Mouse (Mus musculus) kidney, adult 18-20 months (tissue): Measurements from ENCODE around the gene Sh3kbp1.
A peak's percentile ranks its signal among the peaks of the same experiment; 100 is the strongest.

Experiments used
- DNase-seq: peaks from one replicate; pipeline ENCODE4 v3.0.0; 2021

Sh3kbp1 gene

GRCm38 (mm10) chrX:159678320-159678835, 51.3 kb downstream of the Sh3kbp1 start:
- no peak for DNase-seq

GRCm38 (mm10) chrX:159685521-159685920, 58.4 kb downstream of the Sh3kbp1 start:
- DNase-seq: no peak

GRCm38 (mm10) chrX:159686850-159687249, 59.8 kb downstream of the Sh3kbp1 start:
- DNase-seq: no peak

GRCm38 (mm10) chrX:159688698-159689097, 61.6 kb downstream of the Sh3kbp1 start:
- no peak for DNase-seq

- no peak for DNase-seq
Observed at GRCm38 (mm10) chrX:159689785-159690416, 62.8 kb downstream of the Sh3kbp1 start.

GRCm38 (mm10) chrX:159693126-159693525, 66.1 kb downstream of the Sh3kbp1 start:
- DNase-seq: no peak

- DNase-seq: no peak
Observed at GRCm38 (mm10) chrX:159696545-159696944, 69.5 kb downstream of the Sh3kbp1 start.

- DNase-seq: peak; percentile 13
Observed at GRCm38 (mm10) chrX:159697030-159697454, 70.0 kb downstream of the Sh3kbp1 start.

GRCm38 (mm10) chrX:159702850-159703249, 75.8 kb downstream of the Sh3kbp1 start:
- no peak for DNase-seq

- no peak for DNase-seq
Observed at GRCm38 (mm10) chrX:159704381-159705004, 77.4 kb downstream of the Sh3kbp1 start.

GRCm38 (mm10) chrX:159705412-159705811, 78.3 kb downstream of the Sh3kbp1 start:
- no peak for DNase-seq

- no peak for DNase-seq
Observed at GRCm38 (mm10) chrX:159708076-159708830, 81.2 kb downstream of the Sh3kbp1 start.

- no peak for DNase-seq
Observed at GRCm38 (mm10) chrX:159709296-159709695, 82.2 kb downstream of the Sh3kbp1 start.

GRCm38 (mm10) chrX:159711070-159712029, 84.3 kb downstream of the Sh3kbp1 start:
- DNase-seq: no peak

- no peak for DNase-seq
Observed at GRCm38 (mm10) chrX:159713191-159713590, 86.1 kb downstream of the Sh3kbp1 start.

GRCm38 (mm10) chrX:159721390-159721789, 94.3 kb downstream of the Sh3kbp1 start:
- no peak for DNase-seq

GRCm38 (mm10) chrX:159731421-159731820, 104.3 kb downstream of the Sh3kbp1 start:
- DNase-seq: no peak

- DNase-seq: no peak
Observed at GRCm38 (mm10) chrX:159732845-159733244, 105.8 kb downstream of the Sh3kbp1 start.

GRCm38 (mm10) chrX:159733948-159734347, 106.9 kb downstream of the Sh3kbp1 start:
- no peak for DNase-seq

- no peak for DNase-seq
Observed at GRCm38 (mm10) chrX:159735513-159736099, 108.5 kb downstream of the Sh3kbp1 start.

GRCm38 (mm10) chrX:159737344-159737743, 110.3 kb downstream of the Sh3kbp1 start:
- DNase-seq: no peak

- DNase-seq: no peak
Observed at GRCm38 (mm10) chrX:159744035-159744434, 117.0 kb downstream of the Sh3kbp1 start.
